Mouse (Mus musculus) intestine, postnatal 0 days (tissue): Measurements from ENCODE around the gene Map3k1. TPM values are rescaled to one million over a fixed set of nuclear protein-coding genes. Genes with fewer than 3 reads are reported as not detected.

Source experiments
- ATAC-seq: fragments of 200-750 bp; cut with Nextera tagmentation; 2 replicates; pipeline ENCODE4 v1.8.0; 2017; ENCODE audit warnings: mild to moderate bottlenecking, moderate TSS enrichment, moderate library complexity
- H3K27ac ChIP-seq: fragments of 300-500 bp; sonication (generic); 2 replicates; pipeline ENCODE4 v1.5.1; 2014; ENCODE audit warnings: mild to moderate bottlenecking, low read depth, low read length, moderate library complexity
- H3K27me3 ChIP-seq: fragments of 300-500 bp; sonication (generic); replicated peaks from 2 replicates; pipeline ENCODE4 v1.6.1; 2014; ENCODE audit warnings: low read length, mixed read lengths; ENCODE audit not compliant: control insufficient read depth, insufficient read depth
- H3K36me3 ChIP-seq: fragments of 300-500 bp; sonication (generic); 2 replicates; pipeline ENCODE4 v1.6.1; 2014; ENCODE audit warnings: mild to moderate bottlenecking, moderate library complexity; ENCODE audit not compliant: control insufficient read depth, insufficient read depth
- H3K4me1 ChIP-seq: fragments of 300-500 bp; sonication (generic); replicated peaks from 2 replicates; pipeline ENCODE4 v1.6.1; 2014; ENCODE audit warnings: antibody characterized with exemption, low read length, mixed read lengths; ENCODE audit not compliant: control insufficient read depth, insufficient read depth
- H3K4me2 ChIP-seq: fragments of 300-500 bp; sonication (generic); replicated peaks from 2 replicates; pipeline ENCODE4 v1.6.1; 2014; ENCODE audit warnings: low read depth, mild to moderate bottlenecking, moderate library complexity
- H3K4me3 ChIP-seq: fragments of 300-500 bp; sonication (generic); 2 replicates; pipeline ENCODE4 v1.5.1; 2014; ENCODE audit warnings: low read depth, low read length
- H3K9ac ChIP-seq: fragments of 300-500 bp; sonication (generic); 2 replicates; pipeline ENCODE4 v1.6.1; 2014; ENCODE audit warnings: mild to moderate bottlenecking, low read depth, low read length
- H3K9me3 ChIP-seq: fragments of 300-500 bp; sonication (generic); 2 replicates; pipeline ENCODE4 v1.6.1; 2016; ENCODE audit warnings: mixed run types; ENCODE audit not compliant: control insufficient read depth
- CTCF ChIP-seq: sonication (generic); IDR thresholded peaks from 2 replicates; pipeline ENCODE4 v1.5.1; 2016; ENCODE audit warnings: low read depth, mild to moderate bottlenecking, control low read depth, antibody characterized with exemption, moderate library complexity
- WGBS: fragments of 180-500 bp; shearing (Covaris S2); extraction: QIAGEN DNeasy Blood & Tissue Kit; methylation state at CpG from one replicate; pipeline ENCODE4 v1.1.7; 2014; 5-methylcytosine and 5-hydroxymethylcytosine counted together
- polyA plus RNA-seq: library from polyadenylated mRNA; unstranded; fragments of >200 nt; fragmentation: Nextera tagmentation; extraction: Ambion mirVana; gene quantifications from 2 replicates; pipeline ENCODE4 v1.2.1, GENCODE M21; 2015

Gene Map3k1
- polyA plus RNA-seq, 1 experiment from 2014 or later, result 11.8 TPM

- no peak for ATAC-seq
- H3K4me3 ChIP-seq, result peak overlapping the region; percentile 9
- H3K4me1 ChIP-seq, result peaks cover 14% of the 10 kb centered on the region
- peak overlapping the region; percentile 73 for H3K27ac ChIP-seq
- no peaks in the 10 kb centered on the region for H3K27me3 ChIP-seq
- no peaks in the 10 kb centered on the region for H3K9me3 ChIP-seq
- no peaks in the 10 kb centered on the region for H3K36me3 ChIP-seq
- peak overlapping the region; percentile 53 for H3K4me2 ChIP-seq
- WGBS, result 35% methylated on average over 6 of the region's 6 CpGs
- TF ChIP-seq CTCF, result no peak
- peak overlapping the region; percentile 40; the same call in 1 of the 2 replicates for H3K9ac ChIP-seq
Observed at GRCm38 (mm10) chr13:111803506-111803905, 5.3 kb downstream of the Map3k1 start.

- no peaks in the 10 kb centered on the region for H3K36me3 ChIP-seq
- H3K9ac ChIP-seq, result peak overlapping the region; percentile 40
- 41% methylated on average over 11 of the region's 11 CpGs for WGBS
- peak overlapping the region; percentile 9; the same call in 1 of the 2 replicates for H3K4me3 ChIP-seq
- no peaks in the 10 kb centered on the region for H3K9me3 ChIP-seq
- H3K27me3 ChIP-seq, result no peaks in the 10 kb centered on the region
- ATAC-seq, result peak; percentile 75
- H3K27ac ChIP-seq, result peak overlapping the region; percentile 73
- H3K4me2 ChIP-seq, result peak overlapping the region; percentile 53
- H3K4me1 ChIP-seq, result peaks cover 18% of the 10 kb centered on the region
- no peak for TF ChIP-seq CTCF
Observed at GRCm38 (mm10) chr13:111802900-111803299, 5.9 kb downstream of the Map3k1 start.

- ATAC-seq, result no peak
- no peaks in the 10 kb centered on the region for H3K36me3 ChIP-seq
- H3K4me2 ChIP-seq, result peak overlapping the region; percentile 53
- no peaks in the 10 kb centered on the region for H3K9me3 ChIP-seq
- H3K27me3 ChIP-seq, result no peaks in the 10 kb centered on the region
- TF ChIP-seq CTCF, result no peak
- H3K4me3 ChIP-seq, result no peak overlapping the region
- H3K4me1 ChIP-seq, result peaks cover 24% of the 10 kb centered on the region
- no peak overlapping the region for H3K9ac ChIP-seq
- WGBS, result 61% methylated on average over 2 of the region's 2 CpGs
- peak overlapping the region; percentile 73; the same call in 1 of the 2 replicates for H3K27ac ChIP-seq
Observed at GRCm38 (mm10) chr13:111802271-111802665, 6.5 kb downstream of the Map3k1 start.

GRCm38 (mm10) chr13:111801662-111802270, 7.0 kb downstream of the Map3k1 start:
- Histone ChIP-seq H3K27ac (peak overlapping the region; percentile 73), H3K4me2 (no peak overlapping the region), H3K9me3 (no peaks in the 10 kb centered on the region), H3K4me1 (peaks cover 24% of the 10 kb centered on the region), H3K4me3 (no peak overlapping the region), H3K36me3 (no peaks in the 10 kb centered on the region), H3K9ac (no peak overlapping the region), H3K27me3 (no peaks in the 10 kb centered on the region)
- no peak for ATAC-seq
- 72% methylated on average over 10 of the region's 10 CpGs for WGBS
- peak; percentile 57 for TF ChIP-seq CTCF

- H3K4me1 ChIP-seq, result peaks cover 29% of the 10 kb centered on the region
- H3K27ac ChIP-seq, result no peak overlapping the region
- TF ChIP-seq CTCF, result no peak
- 36% methylated on average over 4 of the region's 4 CpGs for WGBS
- no peaks in the 10 kb centered on the region for H3K36me3 ChIP-seq
- no peaks in the 10 kb centered on the region for H3K9me3 ChIP-seq
- no peak overlapping the region for H3K4me2 ChIP-seq
- H3K9ac ChIP-seq, result no peak overlapping the region
- no peaks in the 10 kb centered on the region for H3K27me3 ChIP-seq
- no peak for ATAC-seq
- no peak overlapping the region for H3K4me3 ChIP-seq
Observed at GRCm38 (mm10) chr13:111800866-111801265, 7.9 kb downstream of the Map3k1 start.

GRCm38 (mm10) chr13:111798044-111798443, 10.7 kb downstream of the Map3k1 start:
- H3K27me3 ChIP-seq, result no peaks in the 10 kb centered on the region
- peak overlapping the region; percentile 56 for H3K4me2 ChIP-seq
- no peaks in the 10 kb centered on the region for H3K36me3 ChIP-seq
- peaks cover 33% of the 10 kb centered on the region for H3K4me1 ChIP-seq
- H3K4me3 ChIP-seq, result no peak overlapping the region
- peak; percentile 4; the same call in 1 of the 2 replicates for ATAC-seq
- no peak for TF ChIP-seq CTCF
- no peaks in the 10 kb centered on the region for H3K9me3 ChIP-seq
- peak overlapping the region; percentile 31; the same call in 1 of the 2 replicates for H3K9ac ChIP-seq
- peak overlapping the region; percentile 93 for H3K27ac ChIP-seq
- WGBS, result 37% methylated on average over 12 of the region's 12 CpGs
